Mouse (Mus musculus) small intestine, adult 2 months (tissue): Measurements from ENCODE around the gene Mipep.

ENCODE experiments used
- CTCF ChIP-seq: fragments of 200-500 bp; IDR thresholded peaks from 2 replicates; pipeline ENCODE4 v1.5.1; 2012; ENCODE audit warnings: low read depth, mild to moderate bottlenecking, control low read depth, inconsistent platforms, low read length, moderate library complexity, mixed read lengths; ENCODE audit not compliant: insufficient replicate concordance, insufficient read length; ENCODE audit errors: extremely low read depth
- POLR2A ChIP-seq: fragments of 200-500 bp; IDR thresholded peaks from 2 replicates; pipeline ENCODE4 v1.6.1; 2012; ENCODE audit warnings: low read depth, mild to moderate bottlenecking, control low read depth, inconsistent platforms, low read length, moderate library complexity

DNA sequence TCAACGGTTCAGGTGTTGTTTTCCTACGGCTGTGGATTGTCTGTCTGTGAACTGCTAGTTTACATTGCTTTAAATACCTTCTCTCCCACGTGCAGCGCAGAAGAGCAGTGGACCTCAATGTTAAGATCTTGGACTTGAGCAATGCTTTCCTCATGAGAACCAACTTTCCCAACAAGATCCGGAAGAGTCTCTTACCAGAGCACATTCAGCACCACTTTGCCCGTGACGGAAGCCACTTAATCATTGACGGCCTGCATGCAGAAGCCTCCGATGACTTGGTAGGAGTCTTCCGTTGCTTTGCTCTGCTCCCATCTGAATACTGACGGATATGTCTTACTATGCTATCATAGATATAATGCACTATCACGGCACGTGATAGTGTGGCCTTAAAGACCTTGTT lies 17.7 kb downstream of the Mipep start:
- TF ChIP-seq CTCF (no peak), POLR2A (no peak)
